Mouse (Mus musculus) kidney, adult 9 months (tissue): ENCODE data around the gene Dennd1a.

Experiments
- DNase-seq: peaks from one replicate; pipeline ENCODE4 v3.0.0; 2022

The Dennd1a gene

GRCm38 (mm10) chr2:38025615-38026014 lies 261.6 kb downstream of the Dennd1a start:
- DNase-seq, result no peak

- DNase-seq, result no peak
These were observed 263.5 kb downstream of the Dennd1a start for GRCm38 (mm10) chr2:38023741-38024130.

- peak; percentile 51 for DNase-seq
These were observed 264.0 kb downstream of the Dennd1a start for GRCm38 (mm10) chr2:38023054-38023740.

- no peak for DNase-seq
These were observed 266.0 kb downstream of the Dennd1a start for GRCm38 (mm10) chr2:38021166-38021565.

- no peak for DNase-seq
These were observed 272.5 kb downstream of the Dennd1a start for GRCm38 (mm10) chr2:38014702-38015101.

- peak; percentile 63 for DNase-seq
These were observed 273.3 kb downstream of the Dennd1a start for GRCm38 (mm10) chr2:38013839-38014365.

GRCm38 (mm10) chr2:38007238-38007637 lies 280.0 kb downstream of the Dennd1a start:
- DNase-seq, result no peak

- no peak for DNase-seq
These were observed 284.0 kb downstream of the Dennd1a start for GRCm38 (mm10) chr2:38003183-38003680.

- no peak for DNase-seq
These were observed 286.2 kb downstream of the Dennd1a start for GRCm38 (mm10) chr2:38001004-38001403.

GRCm38 (mm10) chr2:37997966-37998365 lies 289.2 kb downstream of the Dennd1a start:
- no peak for DNase-seq

- DNase-seq, result peak; percentile 52
These were observed 298.1 kb downstream of the Dennd1a start for GRCm38 (mm10) chr2:37989091-37989490.

- DNase-seq, result peak; percentile 58
These were observed 298.9 kb downstream of the Dennd1a start for GRCm38 (mm10) chr2:37988301-37988700.

- peak; percentile 43 for DNase-seq
These were observed 301.4 kb downstream of the Dennd1a start for GRCm38 (mm10) chr2:37985690-37986222.

GRCm38 (mm10) chr2:37982714-37983113 lies 304.5 kb downstream of the Dennd1a start:
- DNase-seq, result no peak

GRCm38 (mm10) chr2:37981562-37982403 lies 305.4 kb downstream of the Dennd1a start:
- no peak for DNase-seq

- DNase-seq, result no peak
These were observed 313.0 kb downstream of the Dennd1a start for GRCm38 (mm10) chr2:37974201-37974600.

GRCm38 (mm10) chr2:37972621-37973020 lies 314.6 kb downstream of the Dennd1a start:
- DNase-seq, result no peak

GRCm38 (mm10) chr2:37971726-37972125 lies 315.5 kb downstream of the Dennd1a start:
- no peak for DNase-seq

- DNase-seq, result peak; percentile 90
These were observed 317.3 kb downstream of the Dennd1a start for GRCm38 (mm10) chr2:37969713-37970485.

GRCm38 (mm10) chr2:37964534-37964933 lies 322.7 kb downstream of the Dennd1a start:
- DNase-seq, result no peak

- DNase-seq, result no peak
These were observed 323.8 kb downstream of the Dennd1a start for GRCm38 (mm10) chr2:37963362-37963761.

GRCm38 (mm10) chr2:37948424-37948823 lies 338.8 kb downstream of the Dennd1a start:
- DNase-seq, result peak; percentile 40
